Mouse (Mus musculus): Measurements from ENCODE around the gene Tceal1.
A peak's percentile ranks its signal among the peaks of the same experiment; 100 is the strongest.
"Not testable (repeated sequence)": the region's sequence is repeated elsewhere in the genome, so short reads cannot be mapped to it uniquely, and the experiment has no call there.

Tceal1 gene

DNA sequence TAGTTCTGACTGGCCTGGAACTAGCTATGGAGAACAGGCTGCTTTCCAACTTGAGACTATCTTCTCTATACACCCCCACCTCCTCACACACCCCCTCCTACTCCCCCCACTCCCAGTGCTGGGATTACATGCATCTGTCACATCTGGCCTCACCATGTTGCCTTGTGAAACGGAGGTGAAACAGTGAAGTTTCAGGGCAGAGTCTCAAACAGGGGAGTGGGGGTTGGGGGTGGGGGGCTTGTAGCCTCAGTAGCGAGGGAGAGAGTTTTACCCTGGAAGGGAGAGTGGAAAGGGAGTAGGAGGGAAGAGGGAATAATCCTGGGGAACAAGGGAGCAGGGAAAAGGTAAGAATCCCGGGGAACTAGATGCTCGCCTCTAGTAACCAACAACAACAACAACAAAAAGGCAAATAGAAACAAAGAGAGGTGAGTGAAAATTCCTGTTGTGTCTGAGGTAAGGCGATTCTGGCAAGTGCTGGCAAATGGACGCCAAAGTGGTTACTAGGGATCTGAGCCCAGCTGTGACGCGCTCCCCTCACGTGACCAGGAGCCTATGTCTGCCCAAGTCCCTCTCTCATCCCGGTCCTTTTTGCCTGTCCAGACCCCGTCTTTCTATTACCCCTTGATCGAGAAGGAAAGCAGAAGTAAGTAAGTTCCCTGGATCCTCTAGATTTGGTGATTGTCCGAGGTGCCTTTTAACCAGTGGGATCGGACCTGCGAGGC, at the start of gene Tceal1:
Tceal1 (plus strand) TSS at position 537 of the 722 bp plus-strand sequence.
- DNase-seq (ENCODE audit: low spot score) = peak; percentile 44

DNA sequence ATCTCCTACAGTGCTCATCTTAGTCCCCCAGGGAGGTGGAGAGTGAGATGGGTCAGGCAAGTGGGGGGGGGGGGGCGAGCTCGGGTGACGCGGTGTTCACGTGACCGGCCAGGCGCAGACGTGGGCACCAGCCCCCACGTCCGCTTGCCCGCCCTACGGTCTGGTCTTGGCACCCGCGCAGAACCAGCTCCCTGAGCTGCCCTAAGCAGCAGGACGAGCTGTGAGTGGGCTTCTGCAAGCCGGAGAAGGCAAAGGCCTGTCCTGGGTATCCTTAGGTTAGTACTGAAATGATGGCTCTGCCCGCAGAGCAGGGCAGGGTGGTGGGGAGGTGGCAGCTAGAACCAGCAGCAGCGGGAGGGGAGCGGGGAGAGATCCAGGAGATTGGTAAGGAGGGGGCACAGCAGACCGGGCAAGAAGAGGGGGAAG, 41.5 kb upstream of the Tceal1 start:
- DNase-seq (ENCODE audit: low spot score) = no peak

- not testable (repeated sequence) for DNase-seq (ENCODE audit: low spot score)
Measured at GRCm38 (mm10) chrX:136666762-136667464, 40.9 kb upstream of the Tceal1 start.

- no peak for DNase-seq (ENCODE audit: low spot score)
Measured at GRCm38 (mm10) chrX:136668794-136669193, 39.0 kb upstream of the Tceal1 start.

DNA sequence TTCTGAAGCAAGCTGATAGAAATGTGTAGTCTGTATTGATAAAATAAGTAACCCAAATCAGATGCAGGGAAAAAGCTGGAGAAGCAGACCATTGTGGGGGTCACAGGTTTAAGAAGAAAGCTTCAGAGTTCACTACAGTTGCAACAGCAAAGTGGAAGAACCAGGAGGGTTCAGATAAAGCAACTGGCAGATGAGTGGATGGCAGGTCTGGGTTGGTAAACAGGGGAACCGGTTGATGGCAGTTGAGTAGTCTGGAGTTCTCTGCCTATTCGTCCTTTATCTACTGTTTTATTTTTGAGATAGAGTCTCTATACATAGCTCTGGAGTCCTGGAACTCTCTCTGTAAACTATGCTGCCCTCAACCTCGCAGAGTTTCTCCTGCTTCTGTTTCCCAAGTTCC, 26.8 kb upstream of the Tceal1 start:
- no peak for DNase-seq (ENCODE audit: low spot score)

- DNase-seq (ENCODE audit: low spot score) = not testable (repeated sequence)
Measured at GRCm38 (mm10) chrX:136691606-136692293, 16.0 kb upstream of the Tceal1 start.

DNA sequence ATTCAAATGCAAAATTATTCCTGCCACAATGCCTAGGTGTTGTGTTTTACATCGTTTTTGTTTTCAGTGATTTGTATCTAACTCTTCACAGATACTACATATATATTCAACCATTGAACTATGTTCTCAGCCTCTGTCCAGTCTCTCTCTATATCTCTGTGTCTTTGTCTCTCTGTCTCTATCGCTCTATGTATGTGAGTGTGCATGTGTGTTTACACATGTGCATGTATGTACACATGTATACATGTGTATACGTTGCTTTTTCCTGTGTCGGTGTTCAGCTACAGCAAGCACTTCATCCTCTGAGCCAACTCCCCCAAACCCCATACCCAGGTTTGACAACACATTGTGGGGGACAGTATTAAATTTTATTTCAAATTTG, 15.5 kb upstream of the Tceal1 start:
- DNase-seq (ENCODE audit: low spot score) = no peak

GRCm38 (mm10) chrX:136693196-136693595, 14.6 kb upstream of the Tceal1 start:
- DNase-seq (ENCODE audit: low spot score) = no peak

GRCm38 (mm10) chrX:136708168-136708681, 443 bp downstream of the Tceal1 start:
- DNase-seq (ENCODE audit: low spot score) = peak; percentile 24

GRCm38 (mm10) chrX:136708782-136709181, 1.0 kb downstream of the Tceal1 start:
- DNase-seq (ENCODE audit: low spot score) = no peak

- not testable (repeated sequence) for DNase-seq (ENCODE audit: low spot score)
Measured at GRCm38 (mm10) chrX:136714742-136715474, 7.1 kb downstream of the Tceal1 start.

DNA sequence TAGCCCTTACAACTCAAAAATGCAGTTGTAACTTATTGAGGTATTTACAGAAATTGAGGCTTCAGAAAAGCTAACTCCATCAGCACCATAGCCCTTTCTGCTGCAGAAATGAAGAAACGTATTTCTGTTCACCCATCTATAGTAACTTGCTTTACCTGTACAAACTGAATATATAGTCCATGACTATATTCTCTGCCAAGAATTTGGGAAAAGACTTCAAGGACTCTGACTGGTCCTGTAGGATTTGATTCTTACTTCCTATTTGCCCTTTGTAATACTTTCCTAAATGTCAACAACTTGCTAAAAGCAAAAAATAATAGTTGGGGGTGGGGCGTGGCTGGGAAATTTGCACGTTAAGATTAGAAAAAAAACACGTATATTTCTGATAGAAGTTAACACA, 24.2 kb downstream of the Tceal1 start:
- no peak for DNase-seq (ENCODE audit: low spot score)

DNA sequence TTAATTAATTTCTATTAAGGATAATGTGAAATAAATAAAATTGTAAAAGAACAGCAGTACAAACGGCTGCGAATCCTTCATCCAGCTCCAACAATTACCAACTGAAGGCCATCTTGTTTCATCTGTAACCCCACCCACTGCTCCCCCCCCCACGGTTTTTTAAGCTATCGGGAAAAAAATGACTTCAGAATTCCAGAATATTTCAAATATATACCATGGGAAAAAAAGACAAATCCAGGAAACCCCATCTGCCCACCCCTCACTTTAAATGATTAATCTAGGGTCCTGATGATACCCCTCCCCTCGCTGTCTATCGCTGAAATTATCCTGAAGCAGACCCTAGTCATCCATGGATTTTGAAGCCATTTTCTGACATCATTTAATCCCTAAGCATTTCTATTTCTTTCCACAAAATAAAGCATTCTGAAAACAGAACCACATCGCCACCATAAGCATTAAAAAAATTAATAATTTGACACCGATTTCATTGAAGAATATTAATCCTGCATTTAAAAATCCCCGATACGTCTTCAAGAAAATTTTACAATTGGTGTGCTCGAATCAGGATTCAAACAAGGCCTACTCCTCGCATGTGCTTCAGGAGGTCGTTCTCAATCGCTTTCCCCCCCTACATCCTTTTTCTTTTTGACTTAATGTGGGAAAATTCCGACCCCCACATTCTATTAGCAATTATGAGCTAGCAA, 32.5 kb downstream of the Tceal1 start:
- no peak for DNase-seq (ENCODE audit: low spot score)

DNA sequence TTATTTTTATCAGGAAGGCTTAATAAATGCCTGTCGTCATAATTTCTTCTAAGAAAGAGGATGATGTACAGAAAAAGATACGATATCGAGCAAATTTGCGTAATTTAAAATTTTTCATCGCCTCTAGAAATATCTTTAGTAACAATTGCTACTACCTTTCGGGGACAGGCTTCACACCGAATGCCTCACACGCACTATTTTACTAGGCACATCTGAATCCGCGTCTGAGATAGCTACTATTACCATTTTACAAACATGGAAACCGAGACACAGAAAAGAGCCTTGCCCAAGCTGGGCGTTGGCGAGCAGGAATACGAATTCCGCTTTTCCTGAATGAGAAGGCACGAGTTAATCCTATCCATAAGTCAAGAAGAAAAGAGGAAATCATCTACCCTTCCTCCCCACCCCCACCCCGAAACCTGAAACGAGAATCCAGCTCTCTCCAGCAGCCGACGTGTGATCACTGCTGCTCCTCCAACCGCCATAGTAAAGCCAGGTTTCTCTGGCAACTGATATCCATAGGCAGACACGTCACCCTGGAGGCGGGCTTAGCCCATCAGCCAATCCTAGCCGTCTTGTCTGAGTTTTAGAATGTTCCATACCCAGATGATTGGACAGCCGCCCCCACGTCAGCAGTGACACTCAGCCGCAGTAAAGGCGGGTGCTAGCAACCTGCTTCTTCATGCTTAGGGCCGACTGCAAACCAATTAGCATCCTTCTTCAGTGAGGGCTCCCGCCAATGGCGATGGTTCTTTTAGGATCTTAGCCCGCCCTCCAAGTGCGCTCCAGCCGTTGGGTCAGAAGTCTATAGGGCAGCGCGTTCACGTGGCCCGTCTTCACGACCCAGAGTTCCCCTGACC, 33.2 kb downstream of the Tceal1 start:
- peak; percentile 64 for DNase-seq (ENCODE audit: low spot score)

GRCm38 (mm10) chrX:136741651-136742201, 33.9 kb downstream of the Tceal1 start:
- peak; percentile 60 for DNase-seq (ENCODE audit: low spot score)

DNA sequence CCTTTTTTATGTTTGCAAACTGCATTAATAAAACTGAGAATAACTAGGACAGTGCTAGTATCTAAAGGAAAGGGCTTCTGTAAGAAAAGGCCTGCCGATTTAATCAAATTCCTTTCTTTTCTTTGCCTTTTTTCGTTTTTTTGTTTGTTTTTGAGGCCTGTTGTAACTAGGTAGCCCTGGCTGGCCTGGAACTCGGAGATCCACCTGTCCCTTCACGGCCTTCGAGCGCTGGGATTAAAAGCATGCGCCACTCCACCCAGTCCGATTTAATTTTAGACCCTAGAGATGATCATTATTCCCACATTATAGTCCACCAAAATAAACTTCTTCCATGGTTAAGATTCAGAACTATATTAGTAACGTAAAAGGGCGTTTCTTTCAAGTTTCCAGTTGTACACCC, 34.5 kb downstream of the Tceal1 start:
- DNase-seq (ENCODE audit: low spot score) = no peak

DNA sequence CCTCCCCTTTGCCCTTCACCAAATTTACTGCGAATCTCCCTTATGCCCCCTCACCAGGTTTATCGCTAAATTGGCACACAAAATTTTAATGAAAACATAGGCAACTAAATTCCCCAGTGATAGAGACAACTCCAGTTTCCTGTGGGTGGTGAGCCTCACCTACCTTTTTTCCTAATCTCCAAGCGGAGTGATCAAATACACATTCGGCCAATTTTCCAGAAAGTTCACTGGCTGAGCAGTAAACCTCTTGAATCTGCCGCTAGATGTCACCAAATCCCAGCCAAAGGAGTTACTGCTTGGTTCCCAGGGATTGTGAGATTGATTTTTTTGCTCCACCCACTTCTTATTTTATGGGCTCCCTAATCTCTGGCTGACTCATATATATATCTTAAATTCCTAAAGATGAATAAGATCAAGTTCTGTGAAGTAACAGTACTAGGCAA, 34.9 kb downstream of the Tceal1 start:
- DNase-seq (ENCODE audit: low spot score) = peak; percentile 25

DNA sequence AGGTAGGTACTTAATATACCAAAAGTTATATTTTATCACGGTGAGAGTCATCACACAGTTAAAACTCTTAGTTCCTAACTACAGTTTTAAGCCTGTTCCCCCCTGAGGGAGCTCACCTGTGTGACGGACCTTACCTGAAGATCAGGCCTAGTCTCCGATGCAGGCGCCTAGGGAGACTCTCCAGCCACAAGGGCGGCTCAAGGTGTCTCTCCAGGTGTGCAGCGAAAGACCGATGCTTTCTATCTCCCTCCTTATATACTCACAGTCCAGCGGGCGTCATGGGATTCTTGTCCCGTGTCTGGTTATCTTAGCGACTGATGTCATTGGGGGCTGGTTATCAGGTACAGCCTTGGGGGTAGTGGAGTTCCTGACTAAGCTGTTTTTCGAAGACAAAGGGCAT, 35.7 kb downstream of the Tceal1 start, which contains the start of gene Morf4l2:
Morf4l2 (minus strand) TSS at position 232 of the 400 bp plus-strand sequence.
- DNase-seq (ENCODE audit: low spot score) = no peak

- no peak for DNase-seq (ENCODE audit: low spot score)
Measured at GRCm38 (mm10) chrX:136744663-136745062, 36.9 kb downstream of the Tceal1 start.

- no peak for DNase-seq (ENCODE audit: low spot score)
Measured at GRCm38 (mm10) chrX:136749329-136749728, 41.5 kb downstream of the Tceal1 start.

Measured in ovary, postnatal 14 days (tissue).